Comparison of ENCODE assay signal across 8 mouse cellular contexts in genomic region chr7:13038621-13039169, GRCm38 (mm10). TPM values are rescaled to one million over a fixed set of nuclear protein-coding genes. Genes with fewer than 3 reads are reported as not detected.
DNase-seq lines count a peak whose midpoint lies in the region; ATAC-seq and TF ChIP-seq lines count a peak whose summit lies in the region.

No protein-coding gene starts in this region.

- ATAC-seq in heart, embryonic 13.5 days (ENCODE audit: extremely low read depth, insufficient number of reproducible peaks, low FRiP score, low TSS enrichment), result no peak
- ATAC-seq in intestine, embryonic 16.5 days, result peak; percentile 16
- no peak for ATAC-seq in lung, embryonic 15.5 days (ENCODE audit: borderline replicate concordance, extremely low read depth, low FRiP score, low TSS enrichment)
- no peak for ATAC-seq in stomach, postnatal 0 days (ENCODE audit: low FRiP score, low TSS enrichment)

- peak overlapping the region; percentile 99 for H3K9ac ChIP-seq in heart, embryonic 13.5 days
- H3K9ac ChIP-seq in intestine, embryonic 16.5 days (ENCODE audit: low read depth, low read length), result peak overlapping the region; percentile 93
- H3K9ac ChIP-seq in lung, embryonic 15.5 days, result peak overlapping the region; percentile 96
- peak overlapping the region; percentile 97 for H3K9ac ChIP-seq in stomach, postnatal 0 days (ENCODE audit: low read length)

- peaks cover 31% of the 10 kb centered on the region for H3K27me3 ChIP-seq in heart, embryonic 13.5 days (replicated peaks)
- peaks cover 32% of the 10 kb centered on the region for H3K27me3 ChIP-seq in embryonic facial prominence, embryonic 10.5 days (replicated peaks; ENCODE audit: low read depth, poor library complexity, severe bottlenecking)
- H3K27me3 ChIP-seq in intestine, embryonic 16.5 days (replicated peaks; ENCODE audit: control insufficient read depth, insufficient read depth, low read length), result peaks cover 19% of the 10 kb centered on the region
- peaks cover 23% of the 10 kb centered on the region for H3K27me3 ChIP-seq in lung, embryonic 15.5 days
- peaks cover 3% of the 10 kb centered on the region; the same call in 1 of the 2 replicates for H3K27me3 ChIP-seq in stomach, postnatal 0 days (ENCODE audit: control insufficient read depth, insufficient read depth, low read length)

- no peak for TF ChIP-seq EP300 in stomach, postnatal 0 days (optimal IDR thresholded peaks at IDR 0.05)

- peak overlapping the region; percentile 87 for H3K4me3 ChIP-seq in heart, embryonic 13.5 days
- H3K4me3 ChIP-seq in embryonic facial prominence, embryonic 10.5 days, result peak overlapping the region; percentile 84
- H3K4me3 ChIP-seq in intestine, embryonic 16.5 days (ENCODE audit: low read length), result peak overlapping the region; percentile 81
- peak overlapping the region; percentile 66 for H3K4me3 ChIP-seq in lung, embryonic 15.5 days
- H3K4me3 ChIP-seq in stomach, postnatal 0 days (ENCODE audit: low read depth, low read length), result peak overlapping the region; percentile 72

- peak overlapping the region; percentile 100 for H3K27ac ChIP-seq in heart, embryonic 13.5 days (replicated peaks)
- H3K27ac ChIP-seq in embryonic facial prominence, embryonic 10.5 days (replicated peaks), result peak overlapping the region; percentile 100
- peak overlapping the region; percentile 100 for H3K27ac ChIP-seq in intestine, embryonic 16.5 days (ENCODE audit: low read length)
- peak overlapping the region; percentile 100 for H3K27ac ChIP-seq in lung, embryonic 15.5 days
- peak overlapping the region; percentile 99 for H3K27ac ChIP-seq in stomach, postnatal 0 days (replicated peaks)

- no peak for TF ChIP-seq CTCF in stomach, postnatal 0 days (IDR thresholded peaks at IDR 0.05; ENCODE audit: low read depth)

- 17% methylated on average over 15 of the region's 15 CpGs for WGBS in heart, embryonic 13.5 days
- WGBS in embryonic facial prominence, embryonic 10.5 days, result 28% methylated on average over 15 of the region's 15 CpGs
- 16% methylated on average over 15 of the region's 15 CpGs for WGBS in intestine, embryonic 16.5 days
- 17% methylated on average over 15 of the region's 15 CpGs for WGBS in lung, embryonic 15.5 days
- WGBS in stomach, postnatal 0 days, result 11% methylated on average over 15 of the region's 15 CpGs

- H3K36me3 ChIP-seq in heart, embryonic 13.5 days, result peaks cover 25% of the 10 kb centered on the region
- peaks cover 19% of the 10 kb centered on the region for H3K36me3 ChIP-seq in embryonic facial prominence, embryonic 10.5 days (replicated peaks)
- peaks cover 5% of the 10 kb centered on the region for H3K36me3 ChIP-seq in intestine, embryonic 16.5 days (ENCODE audit: control insufficient read depth, insufficient read depth, low read length)
- peaks cover 16% of the 10 kb centered on the region for H3K36me3 ChIP-seq in lung, embryonic 15.5 days
- H3K36me3 ChIP-seq in stomach, postnatal 0 days (ENCODE audit: control insufficient read depth, insufficient read depth, low read length), result peaks cover 4% of the 10 kb centered on the region

- no peak for DNase-seq in heart, postnatal 10 days
- no peak for DNase-seq in embryonic facial prominence, embryonic 10.5 days (ENCODE audit: low spot score)
- no peak for DNase-seq in stomach, postnatal 0 days (ENCODE audit: low spot score)
- DNase-seq in right cerebral cortex, adult 18-20 months, result no peak
- no peak for DNase-seq in urinary bladder, postnatal 4 days (ENCODE audit: low spot score in 2 of 2)

- intact Hi-C loops in heart, postnatal 10 days (cut with DNase I), result loop anchor here (5.0 kb wide), 2 partner anchors 61 to 116 kb away; partner anchors contain the start of genes Rps5 and Zfp446

- H3K4me1 ChIP-seq in heart, embryonic 13.5 days, result peaks cover 43% of the 10 kb centered on the region
- peaks cover 43% of the 10 kb centered on the region for H3K4me1 ChIP-seq in embryonic facial prominence, embryonic 10.5 days
- peaks cover 30% of the 10 kb centered on the region for H3K4me1 ChIP-seq in intestine, embryonic 16.5 days (ENCODE audit: control insufficient read depth, insufficient read depth, low read length)
- peaks cover 41% of the 10 kb centered on the region for H3K4me1 ChIP-seq in lung, embryonic 15.5 days
- peaks cover 8% of the 10 kb centered on the region; the same call in 1 of the 2 replicates for H3K4me1 ChIP-seq in stomach, postnatal 0 days (replicated peaks; ENCODE audit: control insufficient read depth, insufficient read depth)

- peak overlapping the region; percentile 93 for H3K4me2 ChIP-seq in heart, embryonic 13.5 days
- peak overlapping the region; percentile 84 for H3K4me2 ChIP-seq in intestine, embryonic 16.5 days (ENCODE audit: low read depth, low read length)
- peak overlapping the region; percentile 82 for H3K4me2 ChIP-seq in lung, embryonic 15.5 days
- H3K4me2 ChIP-seq in stomach, postnatal 0 days (replicated peaks; ENCODE audit: low read depth), result peak overlapping the region; percentile 65

- peaks cover 9% of the 10 kb centered on the region; the same call in 1 of the 2 replicates for H3K9me3 ChIP-seq in heart, embryonic 13.5 days
- peaks cover 12% of the 10 kb centered on the region for H3K9me3 ChIP-seq in embryonic facial prominence, embryonic 10.5 days
- peaks cover 8% of the 10 kb centered on the region; the same call in 1 of the 2 replicates for H3K9me3 ChIP-seq in intestine, embryonic 16.5 days (ENCODE audit: control insufficient read depth, low read length)
- H3K9me3 ChIP-seq in lung, embryonic 15.5 days, result no peaks in the 10 kb centered on the region
- no peaks in the 10 kb centered on the region for H3K9me3 ChIP-seq in stomach, postnatal 0 days (ENCODE audit: control insufficient read depth, low read length)

RNA-seq across cellular contexts. Expression of gene Ube2m, which starts 0.6 kb away (rescaled TPM):
- 82.3 and 93.6 TPM in 2 replicates for polyA plus RNA-seq in heart, embryonic 13.5 days (2015; fragmentation: Nextera tagmentation; extraction: Ambion mirVana)
- total RNA-seq in heart, postnatal 10 days (2021), result 100 to 1,000 TPM; 185 to 188 TPM
- polyA plus RNA-seq in embryonic facial prominence, embryonic 10.5 days (2016; fragmentation: Nextera tagmentation; extraction: Ambion mirVana), result 157 and 159 TPM in 2 replicates
- 19.5 and 25.0 TPM in 2 replicates for polyA plus RNA-seq in intestine, embryonic 16.5 days (2015; fragmentation: Nextera tagmentation; extraction: Ambion mirVana)
- 114 and 122 TPM in 2 replicates for polyA plus RNA-seq in lung, embryonic 15.5 days (2015; fragmentation: Nextera tagmentation; extraction: Ambion mirVana)
- polyA plus RNA-seq in stomach, postnatal 0 days (2015; fragmentation: Nextera tagmentation; extraction: Ambion mirVana), result 90.9 and 93.4 TPM in 2 replicates

RNA-seq across cellular contexts. Expression of gene Chmp2a, which starts 4.1 kb away (rescaled TPM):
- polyA plus RNA-seq in heart, embryonic 13.5 days (2015; fragmentation: Nextera tagmentation; extraction: Ambion mirVana), result 126 and 138 TPM in 2 replicates
- 100 to 1,000 TPM; 137 to 143 TPM for total RNA-seq in heart, postnatal 10 days (2021)
- 89.1 and 93.0 TPM in 2 replicates for polyA plus RNA-seq in embryonic facial prominence, embryonic 10.5 days (2016; fragmentation: Nextera tagmentation; extraction: Ambion mirVana)
- 199 and 202 TPM in 2 replicates for polyA plus RNA-seq in intestine, embryonic 16.5 days (2015; fragmentation: Nextera tagmentation; extraction: Ambion mirVana)
- 138 and 140 TPM in 2 replicates for polyA plus RNA-seq in lung, embryonic 15.5 days (2015; fragmentation: Nextera tagmentation; extraction: Ambion mirVana)
- polyA plus RNA-seq in stomach, postnatal 0 days (2015; fragmentation: Nextera tagmentation; extraction: Ambion mirVana), result 271 and 287 TPM in 2 replicates

RNA-seq across cellular contexts. Expression of gene Mzf1, which starts 15.9 kb away (rescaled TPM):
- polyA plus RNA-seq in heart, embryonic 13.5 days (2015; fragmentation: Nextera tagmentation; extraction: Ambion mirVana), result 1.7 and 1.9 TPM in 2 replicates
- total RNA-seq in heart, postnatal 10 days (2021), result under 1 TPM; 0.72 to 0.92 TPM
- 2.4 and 2.8 TPM in 2 replicates for polyA plus RNA-seq in embryonic facial prominence, embryonic 10.5 days (2016; fragmentation: Nextera tagmentation; extraction: Ambion mirVana)
- 1.4 and 1.8 TPM in 2 replicates for polyA plus RNA-seq in intestine, embryonic 16.5 days (2015; fragmentation: Nextera tagmentation; extraction: Ambion mirVana)
- polyA plus RNA-seq in lung, embryonic 15.5 days (2015; fragmentation: Nextera tagmentation; extraction: Ambion mirVana), result 2.9 and 3.1 TPM in 2 replicates
- polyA plus RNA-seq in stomach, postnatal 0 days (2015; fragmentation: Nextera tagmentation; extraction: Ambion mirVana), result 0.93 and 1.3 TPM in 2 replicates

RNA-seq across cellular contexts. Expression of gene Zbtb45, which starts 28.9 kb away (rescaled TPM):
- 15.1 and 16.9 TPM in 2 replicates for polyA plus RNA-seq in heart, embryonic 13.5 days (2015; fragmentation: Nextera tagmentation; extraction: Ambion mirVana)
- total RNA-seq in heart, postnatal 10 days (2021), result 10 to 100 TPM in 1 of 2 experiments, 1 to 10 TPM in 1; 9.7 to 11.8 TPM
- polyA plus RNA-seq in embryonic facial prominence, embryonic 10.5 days (2016; fragmentation: Nextera tagmentation; extraction: Ambion mirVana), result 27.2 and 28.4 TPM in 2 replicates
- 22.2 and 23.2 TPM in 2 replicates for polyA plus RNA-seq in intestine, embryonic 16.5 days (2015; fragmentation: Nextera tagmentation; extraction: Ambion mirVana)
- 24.8 and 27.8 TPM in 2 replicates for polyA plus RNA-seq in lung, embryonic 15.5 days (2015; fragmentation: Nextera tagmentation; extraction: Ambion mirVana)
- polyA plus RNA-seq in stomach, postnatal 0 days (2015; fragmentation: Nextera tagmentation; extraction: Ambion mirVana), result 8.5 and 9.5 TPM in 2 replicates

RNA-seq across cellular contexts. Expression of gene Trim28, which starts 39.8 kb away (rescaled TPM):
- 155 and 165 TPM in 2 replicates for polyA plus RNA-seq in heart, embryonic 13.5 days (2015; fragmentation: Nextera tagmentation; extraction: Ambion mirVana)
- total RNA-seq in heart, postnatal 10 days (2021), result 100 to 1,000 TPM; 148 to 165 TPM
- 452 and 468 TPM in 2 replicates for polyA plus RNA-seq in embryonic facial prominence, embryonic 10.5 days (2016; fragmentation: Nextera tagmentation; extraction: Ambion mirVana)
- polyA plus RNA-seq in intestine, embryonic 16.5 days (2015; fragmentation: Nextera tagmentation; extraction: Ambion mirVana), result 116 and 131 TPM in 2 replicates
- polyA plus RNA-seq in lung, embryonic 15.5 days (2015; fragmentation: Nextera tagmentation; extraction: Ambion mirVana), result 294 and 302 TPM in 2 replicates
- 93.7 and 105 TPM in 2 replicates for polyA plus RNA-seq in stomach, postnatal 0 days (2015; fragmentation: Nextera tagmentation; extraction: Ambion mirVana)
